Mouse (Mus musculus): ENCODE results near the gene Ripor3. TPM values are rescaled to one million over a fixed set of nuclear protein-coding genes. Genes with fewer than 3 reads are reported as not detected.

Ripor3 gene
- polyA plus RNA-seq, 1 experiment from 2014 or later: 0.55 TPM

- Histone ChIP-seq H3K36me3 (ENCODE audit: control insufficient read depth, insufficient read depth, low read length) (no peaks in the 10 kb centered on the region), H3K27me3 (ENCODE audit: control insufficient read depth, insufficient read depth, low read length) (no peaks in the 10 kb centered on the region), H3K27ac (replicated peaks; ENCODE audit: low read depth, low read length) (no peak overlapping the region), H3K4me2 (ENCODE audit: low read depth, severe bottlenecking) (no peak overlapping the region), H3K4me3 (ENCODE audit: low read depth, low read length) (no peak overlapping the region), H3K9me3 (ENCODE audit: control insufficient read depth, low read length) (no peaks in the 10 kb centered on the region), H3K4me1 (ENCODE audit: control insufficient read depth, insufficient read depth, low read length) (peaks cover 7% of the 10 kb centered on the region; the same call in 1 of the 2 replicates), H3K9ac (ENCODE audit: low read length) (no peak overlapping the region)
- ATAC-seq (ENCODE audit: insufficient number of reproducible peaks, low FRiP score, low TSS enrichment, low read depth) (no peak), DNase-seq (ENCODE audit: low spot score) (no peak)
- 50% methylated on average over 3 of the region's 3 CpGs for WGBS
Measured at GRCm38 (mm10) chr2:168040751-168041150, 30.3 kb upstream of the Ripor3 start.

GRCm38 (mm10) chr2:168037063-168037462, 26.6 kb upstream of the Ripor3 start:
- Histone ChIP-seq H3K27me3 (ENCODE audit: control insufficient read depth, insufficient read depth, low read length) (no peaks in the 10 kb centered on the region), H3K4me3 (ENCODE audit: low read depth, low read length) (no peak overlapping the region), H3K9ac (ENCODE audit: low read length) (no peak overlapping the region), H3K4me1 (ENCODE audit: control insufficient read depth, insufficient read depth, low read length) (peaks cover 3% of the 10 kb centered on the region; the same call in 1 of the 2 replicates), H3K27ac (replicated peaks; ENCODE audit: low read depth, low read length) (no peak overlapping the region), H3K9me3 (ENCODE audit: control insufficient read depth, low read length) (no peaks in the 10 kb centered on the region), H3K36me3 (ENCODE audit: control insufficient read depth, insufficient read depth, low read length) (no peaks in the 10 kb centered on the region), H3K4me2 (ENCODE audit: low read depth, severe bottlenecking) (no peak overlapping the region)
- ATAC-seq (ENCODE audit: insufficient number of reproducible peaks, low FRiP score, low TSS enrichment, low read depth): no peak
- WGBS: 19% methylated on average over 3 of the region's 3 CpGs
- DNase-seq (ENCODE audit: low spot score): no peak

GRCm38 (mm10) chr2:168035907-168036306, 25.5 kb upstream of the Ripor3 start:
- Histone ChIP-seq H3K27ac (replicated peaks; ENCODE audit: low read depth, low read length) (no peak overlapping the region), H3K4me3 (ENCODE audit: low read depth, low read length) (no peak overlapping the region), H3K9me3 (ENCODE audit: control insufficient read depth, low read length) (no peaks in the 10 kb centered on the region), H3K9ac (ENCODE audit: low read length) (no peak overlapping the region), H3K27me3 (ENCODE audit: control insufficient read depth, insufficient read depth, low read length) (no peaks in the 10 kb centered on the region), H3K36me3 (ENCODE audit: control insufficient read depth, insufficient read depth, low read length) (no peaks in the 10 kb centered on the region), H3K4me1 (ENCODE audit: control insufficient read depth, insufficient read depth, low read length) (peaks cover 3% of the 10 kb centered on the region; the same call in 1 of the 2 replicates), H3K4me2 (ENCODE audit: low read depth, severe bottlenecking) (no peak overlapping the region)
- WGBS: 91% methylated on average over 6 of the region's 6 CpGs
- DNase-seq (ENCODE audit: low spot score) (no peak), ATAC-seq (ENCODE audit: insufficient number of reproducible peaks, low FRiP score, low TSS enrichment, low read depth) (no peak)

- Histone ChIP-seq H3K27ac (replicated peaks; ENCODE audit: low read depth, low read length) (no peak overlapping the region), H3K9ac (ENCODE audit: low read length) (no peak overlapping the region), H3K4me2 (ENCODE audit: low read depth, severe bottlenecking) (no peak overlapping the region), H3K9me3 (ENCODE audit: control insufficient read depth, low read length) (no peaks in the 10 kb centered on the region), H3K36me3 (ENCODE audit: control insufficient read depth, insufficient read depth, low read length) (no peaks in the 10 kb centered on the region), H3K27me3 (ENCODE audit: control insufficient read depth, insufficient read depth, low read length) (no peaks in the 10 kb centered on the region), H3K4me3 (ENCODE audit: low read depth, low read length) (no peak overlapping the region), H3K4me1 (ENCODE audit: control insufficient read depth, insufficient read depth, low read length) (peaks cover 3% of the 10 kb centered on the region; the same call in 1 of the 2 replicates)
- DNase-seq (ENCODE audit: low spot score): no peak
- WGBS: 63% methylated on average over 10 of the region's 10 CpGs
- ATAC-seq (ENCODE audit: insufficient number of reproducible peaks, low FRiP score, low TSS enrichment, low read depth): no peak
Measured at GRCm38 (mm10) chr2:168033905-168034304, 23.5 kb upstream of the Ripor3 start.

GRCm38 (mm10) chr2:168031842-168032241, 21.4 kb upstream of the Ripor3 start:
- 84% methylated on average over 2 of the region's 2 CpGs for WGBS
- no peak overlapping the region for H3K4me2 ChIP-seq (ENCODE audit: low read depth, severe bottlenecking)
- no peak overlapping the region; the same call in 1 of the 2 replicates for H3K27ac ChIP-seq (replicated peaks; ENCODE audit: low read depth, low read length)
- no peaks in the 10 kb centered on the region for H3K36me3 ChIP-seq (ENCODE audit: control insufficient read depth, insufficient read depth, low read length)
- H3K9me3 ChIP-seq (ENCODE audit: control insufficient read depth, low read length): no peaks in the 10 kb centered on the region
- H3K27me3 ChIP-seq (ENCODE audit: control insufficient read depth, insufficient read depth, low read length): no peaks in the 10 kb centered on the region
- ATAC-seq (ENCODE audit: insufficient number of reproducible peaks, low FRiP score, low TSS enrichment, low read depth) (no peak), DNase-seq (ENCODE audit: low spot score) (no peak)
- no peak overlapping the region for H3K4me3 ChIP-seq (ENCODE audit: low read depth, low read length)
- peaks cover 1% of the 10 kb centered on the region; the same call in 1 of the 2 replicates for H3K4me1 ChIP-seq (ENCODE audit: control insufficient read depth, insufficient read depth, low read length)
- no peak overlapping the region for H3K9ac ChIP-seq (ENCODE audit: low read length)

GRCm38 (mm10) chr2:168028376-168028775, 18.0 kb upstream of the Ripor3 start:
- no peak overlapping the region for H3K9ac ChIP-seq (ENCODE audit: low read length)

GRCm38 (mm10) chr2:168026467-168026866, 16.0 kb upstream of the Ripor3 start:
- Histone ChIP-seq H3K4me3 (ENCODE audit: low read depth, low read length) (no peak overlapping the region), H3K9ac (ENCODE audit: low read length) (no peak overlapping the region), H3K36me3 (ENCODE audit: control insufficient read depth, insufficient read depth, low read length) (no peaks in the 10 kb centered on the region), H3K27ac (replicated peaks; ENCODE audit: low read depth, low read length) (no peak overlapping the region), H3K9me3 (ENCODE audit: control insufficient read depth, low read length) (no peaks in the 10 kb centered on the region), H3K27me3 (ENCODE audit: control insufficient read depth, insufficient read depth, low read length) (no peaks in the 10 kb centered on the region), H3K4me2 (ENCODE audit: low read depth, severe bottlenecking) (no peak overlapping the region), H3K4me1 (ENCODE audit: control insufficient read depth, insufficient read depth, low read length) (0 out of 2 replicates have a peak, but pooled peaks cover 2% of the 10 kb centered on the region)
- no peak for DNase-seq (ENCODE audit: low spot score)
- 44% methylated on average over 3 of the region's 3 CpGs for WGBS
- ATAC-seq (ENCODE audit: insufficient number of reproducible peaks, low FRiP score, low TSS enrichment, low read depth): no peak

More at GRCm38 (mm10) chr2:168028376-168028775, 18.0 kb upstream of the Ripor3 start:
- Histone ChIP-seq H3K4me2 (ENCODE audit: low read depth, severe bottlenecking) (no peak overlapping the region), H3K36me3 (ENCODE audit: control insufficient read depth, insufficient read depth, low read length) (no peaks in the 10 kb centered on the region), H3K4me1 (ENCODE audit: control insufficient read depth, insufficient read depth, low read length) (0 out of 2 replicates have a peak, but pooled peaks cover 2% of the 10 kb centered on the region), H3K9me3 (ENCODE audit: control insufficient read depth, low read length) (no peaks in the 10 kb centered on the region), H3K4me3 (ENCODE audit: low read depth, low read length) (no peak overlapping the region), H3K27me3 (ENCODE audit: control insufficient read depth, insufficient read depth, low read length) (no peaks in the 10 kb centered on the region), H3K27ac (replicated peaks; ENCODE audit: low read depth, low read length) (no peak overlapping the region)
- ATAC-seq (ENCODE audit: insufficient number of reproducible peaks, low FRiP score, low TSS enrichment, low read depth) (no peak), DNase-seq (ENCODE audit: low spot score) (no peak)
- WGBS: 97% methylated on average over 3 of the region's 3 CpGs

GRCm38 (mm10) chr2:168025882-168026281, 15.5 kb upstream of the Ripor3 start:
- Histone ChIP-seq H3K4me1 (ENCODE audit: control insufficient read depth, insufficient read depth, low read length) (0 out of 2 replicates have a peak, but pooled peaks cover 2% of the 10 kb centered on the region), H3K4me3 (ENCODE audit: low read depth, low read length) (no peak overlapping the region), H3K36me3 (ENCODE audit: control insufficient read depth, insufficient read depth, low read length) (no peaks in the 10 kb centered on the region), H3K27ac (replicated peaks; ENCODE audit: low read depth, low read length) (no peak overlapping the region), H3K27me3 (ENCODE audit: control insufficient read depth, insufficient read depth, low read length) (no peaks in the 10 kb centered on the region), H3K9ac (ENCODE audit: low read length) (no peak overlapping the region), H3K4me2 (ENCODE audit: low read depth, severe bottlenecking) (no peak overlapping the region), H3K9me3 (ENCODE audit: control insufficient read depth, low read length) (no peaks in the 10 kb centered on the region)
- 93% methylated on average over 8 of the region's 8 CpGs for WGBS
- DNase-seq (ENCODE audit: low spot score) (no peak), ATAC-seq (ENCODE audit: insufficient number of reproducible peaks, low FRiP score, low TSS enrichment, low read depth) (no peak)

GRCm38 (mm10) chr2:168025174-168025573, 14.8 kb upstream of the Ripor3 start:
- no peaks in the 10 kb centered on the region for H3K36me3 ChIP-seq (ENCODE audit: control insufficient read depth, insufficient read depth, low read length)
- no peak overlapping the region for H3K9ac ChIP-seq (ENCODE audit: low read length)
- no peaks in the 10 kb centered on the region for H3K9me3 ChIP-seq (ENCODE audit: control insufficient read depth, low read length)
- no peak overlapping the region for H3K27ac ChIP-seq (replicated peaks; ENCODE audit: low read depth, low read length)
- 0 out of 2 replicates have a peak, but pooled peaks cover 2% of the 10 kb centered on the region for H3K4me1 ChIP-seq (ENCODE audit: control insufficient read depth, insufficient read depth, low read length)
- no peak for DNase-seq (ENCODE audit: low spot score)
- no peak overlapping the region for H3K4me3 ChIP-seq (ENCODE audit: low read depth, low read length)
- H3K27me3 ChIP-seq (ENCODE audit: control insufficient read depth, insufficient read depth, low read length): no peaks in the 10 kb centered on the region
- no peak for ATAC-seq (ENCODE audit: insufficient number of reproducible peaks, low FRiP score, low TSS enrichment, low read depth)
- H3K4me2 ChIP-seq (ENCODE audit: low read depth, severe bottlenecking): no peak overlapping the region
- 62% methylated on average over 12 of the region's 12 CpGs for WGBS
